Mouse (Mus musculus) embryonic facial prominence, embryonic 11.5 days (tissue): ENCODE data around the gene Ppme1. TPM values are rescaled to one million over a fixed set of nuclear protein-coding genes. Genes with fewer than 3 reads are reported as not detected.

Source experiments
- ATAC-seq: fragments of 200-750 bp; cut with Nextera tagmentation; replicated peaks from 2 replicates; pipeline ENCODE4 v1.8.0; 2017; ENCODE audit warnings: low read depth; ENCODE audit not compliant: insufficient number of reproducible peaks, low FRiP score, low TSS enrichment
- DNase-seq: peaks from one replicate; pipeline ENCODE4 v3.0.0-alpha.2; 2015; ENCODE audit warnings: low spot score
- H3K27ac ChIP-seq: fragments of 300-500 bp; sonication (generic); replicated peaks from 2 replicates; pipeline ENCODE4 v1.5.1; 2014; ENCODE audit warnings: mild to moderate bottlenecking, low read depth, low read length, control low read depth
- H3K27me3 ChIP-seq: fragments of 300-500 bp; sonication (generic); 2 replicates; pipeline ENCODE4 v1.6.1; 2014; ENCODE audit warnings: mild to moderate bottlenecking, low read length, moderate library complexity, mixed read lengths; ENCODE audit not compliant: control insufficient read depth, insufficient read depth
- H3K36me3 ChIP-seq: fragments of 300-500 bp; sonication (generic); replicated peaks from 2 replicates; pipeline ENCODE4 v1.6.1; 2014; ENCODE audit warnings: low read depth, mild to moderate bottlenecking, low read length, moderate library complexity, mixed read lengths; ENCODE audit not compliant: control insufficient read depth, insufficient read depth
- H3K4me1 ChIP-seq: fragments of 300-500 bp; sonication (generic); 2 replicates; pipeline ENCODE4 v1.6.1; 2014; ENCODE audit warnings: low read length, mixed read lengths; ENCODE audit not compliant: control insufficient read depth, insufficient read depth
- H3K4me2 ChIP-seq: fragments of 300-500 bp; sonication (generic); 2 replicates; pipeline ENCODE4 v1.6.1; 2014; ENCODE audit warnings: low read depth, mild to moderate bottlenecking, control low read depth, low read length, moderate library complexity
- H3K4me3 ChIP-seq: fragments of 300-500 bp; sonication (generic); 2 replicates; pipeline ENCODE4 v1.5.1; 2014; ENCODE audit warnings: low read depth, low read length, control low read depth
- H3K9ac ChIP-seq: fragments of 300-500 bp; sonication (generic); replicated peaks from 2 replicates; pipeline ENCODE4 v1.6.1; 2014; ENCODE audit warnings: mild to moderate bottlenecking, control low read depth, low read length
- H3K9me3 ChIP-seq: fragments of 300-500 bp; sonication (generic); replicated peaks from 2 replicates; pipeline ENCODE4 v1.6.1; 2016; ENCODE audit warnings: mild to moderate bottlenecking, low read length, inconsistent platforms, mixed read lengths; ENCODE audit not compliant: control insufficient read depth
- WGBS: fragments of 180-500 bp; shearing (Covaris S2); extraction: QIAGEN DNeasy Blood & Tissue Kit; methylation state at CpG from one replicate; pipeline ENCODE4 v1.1.7; 2014; 5-methylcytosine and 5-hydroxymethylcytosine counted together
- polyA plus RNA-seq: library from polyadenylated mRNA; unstranded; fragments of >200 nt; fragmentation: Nextera tagmentation; extraction: Ambion mirVana; gene quantifications from 2 replicates; pipeline ENCODE4 v1.2.1, GENCODE M21; 2014

Gene Ppme1
- polyA plus RNA-seq, 1 experiment from 2014 or later, result 69.9 TPM

GRCm38 (mm10) chr7:100357856-100358255 lies 14.3 kb downstream of the Ppme1 start:
- no peaks in the 10 kb centered on the region for H3K9me3 ChIP-seq
- H3K4me1 ChIP-seq, result no peaks in the 10 kb centered on the region

GRCm38 (mm10) chr7:100356768-100357167 lies 15.3 kb downstream of the Ppme1 start:
- DNase-seq (no peak), ATAC-seq (no peak)
- Histone ChIP-seq H3K9ac (no peak overlapping the region), H3K27ac (no peak overlapping the region), H3K36me3 (no peaks in the 10 kb centered on the region), H3K4me1 (no peaks in the 10 kb centered on the region), H3K4me2 (no peak overlapping the region), H3K9me3 (no peaks in the 10 kb centered on the region), H3K4me3 (no peak overlapping the region), H3K27me3 (no peaks in the 10 kb centered on the region)
- WGBS, result 86% methylated on average over 1 of the region's 1 CpGs

More at GRCm38 (mm10) chr7:100357856-100358255, 14.3 kb downstream of the Ppme1 start:
- no peak overlapping the region for H3K4me3 ChIP-seq
- ATAC-seq, result no peak
- no peak for DNase-seq
- H3K27ac ChIP-seq, result no peak overlapping the region
- no peaks in the 10 kb centered on the region for H3K36me3 ChIP-seq
- H3K9ac ChIP-seq, result no peak overlapping the region
- no peak overlapping the region for H3K4me2 ChIP-seq
- H3K27me3 ChIP-seq, result no peaks in the 10 kb centered on the region

- DNase-seq (no peak), ATAC-seq (no peak)
- no peak overlapping the region for H3K4me3 ChIP-seq
- no peaks in the 10 kb centered on the region for H3K4me1 ChIP-seq
- WGBS, result 71% methylated on average over 5 of the region's 5 CpGs
- H3K27me3 ChIP-seq, result no peaks in the 10 kb centered on the region
- H3K36me3 ChIP-seq, result no peaks in the 10 kb centered on the region
- H3K27ac ChIP-seq, result no peak overlapping the region
- H3K9ac ChIP-seq, result no peak overlapping the region
- no peaks in the 10 kb centered on the region for H3K9me3 ChIP-seq
- H3K4me2 ChIP-seq, result no peak overlapping the region
Observed at GRCm38 (mm10) chr7:100356324-100356723, 15.8 kb downstream of the Ppme1 start.

- H3K4me3 ChIP-seq, result no peak overlapping the region
- DNase-seq (no peak), ATAC-seq (no peak)
- H3K9me3 ChIP-seq, result no peaks in the 10 kb centered on the region
- no peak overlapping the region for H3K27ac ChIP-seq
- H3K36me3 ChIP-seq, result no peaks in the 10 kb centered on the region; the same call in 1 of the 2 replicates
- H3K4me1 ChIP-seq, result no peaks in the 10 kb centered on the region
- WGBS, result 88% methylated on average over 4 of the region's 4 CpGs
- no peak overlapping the region for H3K9ac ChIP-seq
- H3K27me3 ChIP-seq, result no peaks in the 10 kb centered on the region
- no peak overlapping the region for H3K4me2 ChIP-seq
Observed at GRCm38 (mm10) chr7:100354984-100355383, 17.1 kb downstream of the Ppme1 start.

GRCm38 (mm10) chr7:100335921-100336320 lies 36.2 kb downstream of the Ppme1 start:
- no peak for DNase-seq
- Histone ChIP-seq H3K27ac (no peak overlapping the region), H3K9ac (no peak overlapping the region), H3K9me3 (no peaks in the 10 kb centered on the region), H3K4me3 (no peak overlapping the region), H3K27me3 (no peaks in the 10 kb centered on the region), H3K4me1 (no peaks in the 10 kb centered on the region), H3K4me2 (no peak overlapping the region), H3K36me3 (peaks cover 3% of the 10 kb centered on the region; the same call in 1 of the 2 replicates)
- ATAC-seq, result no peak
- WGBS, result 97% methylated on average over 2 of the region's 2 CpGs

- DNase-seq (no peak), ATAC-seq (no peak)
- Histone ChIP-seq H3K27me3 (no peaks in the 10 kb centered on the region), H3K4me1 (no peaks in the 10 kb centered on the region), H3K4me2 (no peak overlapping the region), H3K4me3 (no peak overlapping the region), H3K27ac (no peak overlapping the region), H3K9me3 (no peaks in the 10 kb centered on the region), H3K9ac (no peak overlapping the region), H3K36me3 (peaks cover 7% of the 10 kb centered on the region)
- WGBS, result 94% methylated on average over 3 of the region's 3 CpGs
Observed at GRCm38 (mm10) chr7:100331269-100331668, 40.8 kb downstream of the Ppme1 start.

- DNase-seq, result no peak
- 92% methylated on average over 4 of the region's 4 CpGs for WGBS
- no peaks in the 10 kb centered on the region for H3K27me3 ChIP-seq
- no peak overlapping the region for H3K9ac ChIP-seq
- no peaks in the 10 kb centered on the region for H3K4me1 ChIP-seq
- no peaks in the 10 kb centered on the region for H3K9me3 ChIP-seq
- no peak overlapping the region for H3K4me3 ChIP-seq
- ATAC-seq, result no peak
- H3K36me3 ChIP-seq, result peaks cover 4% of the 10 kb centered on the region
- no peak overlapping the region for H3K27ac ChIP-seq
- H3K4me2 ChIP-seq, result no peak overlapping the region
Observed at GRCm38 (mm10) chr7:100328636-100329035, 43.5 kb downstream of the Ppme1 start.

- Histone ChIP-seq H3K36me3 (peaks cover 4% of the 10 kb centered on the region), H3K4me2 (no peak overlapping the region), H3K4me3 (no peak overlapping the region), H3K4me1 (no peaks in the 10 kb centered on the region), H3K27me3 (no peaks in the 10 kb centered on the region), H3K27ac (no peak overlapping the region), H3K9me3 (no peaks in the 10 kb centered on the region), H3K9ac (no peak overlapping the region)
- DNase-seq, result no peak
- ATAC-seq, result no peak
- WGBS, result 88% methylated on average over 7 of the region's 7 CpGs
Observed at GRCm38 (mm10) chr7:100327514-100327913, 44.6 kb downstream of the Ppme1 start.
